Mouse (Mus musculus): Measurements from ENCODE around the gene Bag6. TPM values are rescaled to one million over a fixed set of nuclear protein-coding genes. Genes with fewer than 3 reads are reported as not detected.

Bag6 gene
- polyA plus RNA-seq, 1 experiment = 194 TPM

DNA sequence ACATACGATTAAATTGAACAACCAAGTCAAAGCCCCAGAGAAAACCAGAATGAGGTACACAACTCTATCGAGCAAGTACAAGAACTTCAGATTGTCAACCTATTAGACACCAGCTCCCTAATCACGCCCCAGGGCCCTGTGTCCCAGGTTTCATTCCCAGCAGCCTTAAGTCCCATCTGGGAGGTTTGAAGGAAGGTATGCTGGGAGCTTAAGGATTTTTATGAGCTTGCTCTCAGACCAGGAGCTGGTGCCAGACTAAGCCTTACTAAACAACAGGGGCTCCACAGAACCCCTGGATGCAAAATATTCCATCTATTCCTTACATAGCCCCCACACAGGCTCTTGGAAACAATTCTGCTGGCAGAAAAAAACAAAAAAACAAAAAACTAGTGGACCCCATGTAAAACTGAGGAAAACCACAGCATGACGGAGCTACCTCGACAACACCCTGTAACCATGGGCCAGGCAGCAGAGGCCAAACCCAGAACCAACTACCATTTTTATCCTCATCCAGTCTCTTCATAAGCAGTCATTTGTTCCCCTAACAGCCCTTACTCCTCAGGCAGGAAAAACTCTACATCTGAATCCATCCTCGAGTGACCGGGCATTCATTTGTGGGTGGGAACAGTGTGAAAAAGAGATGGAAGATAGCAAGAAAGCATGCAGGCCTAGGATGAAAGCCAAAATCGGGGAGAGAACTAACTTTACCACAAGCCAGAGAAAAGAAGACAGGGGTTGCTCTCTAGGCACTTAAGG is 28.5 kb downstream of the Bag6 start:
- Histone ChIP-seq H3K27ac (ENCODE audit: insufficient read depth, low read length) (no peak overlapping the region; the same call in 1 of the 2 replicates), H3K4me1 (ENCODE audit: control insufficient read depth, insufficient read depth, low read length) (peaks cover 6% of the 10 kb centered on the region), H3K4me3 (ENCODE audit: insufficient read depth, low read length) (peak overlapping the region; percentile 49)
- TF ChIP-seq CTCF (IDR thresholded peaks at IDR 0.05; ENCODE audit: extremely low read depth, insufficient read depth, low read length) (no peak), POLR2A (IDR thresholded peaks at IDR 0.05; ENCODE audit: extremely low read depth, insufficient read depth, low read length) (no peak)

DNA sequence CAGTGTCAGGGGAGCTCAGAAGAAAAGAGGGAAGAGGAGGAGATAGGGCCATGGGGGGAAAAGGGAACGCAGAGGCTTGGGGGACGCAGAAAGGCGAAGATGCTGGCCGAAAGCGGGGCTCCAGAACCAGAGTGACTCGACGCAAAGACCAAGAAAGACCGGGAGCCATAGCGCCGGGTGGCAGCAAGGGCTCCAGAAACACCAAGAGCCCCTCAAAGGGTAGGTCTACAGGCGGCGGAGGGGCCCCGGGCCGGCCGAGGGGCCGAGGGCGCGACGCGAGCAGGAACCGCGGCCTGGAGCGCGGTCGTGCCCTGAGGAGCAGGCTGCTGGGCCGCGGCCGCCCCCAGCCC is 29.2 kb downstream of the Bag6 start:
- H3K27ac ChIP-seq (ENCODE audit: insufficient read depth, low read length) = peak overlapping the region; percentile 96
- TF ChIP-seq CTCF (IDR thresholded peaks at IDR 0.05; ENCODE audit: extremely low read depth, insufficient read depth, low read length) (no peak), POLR2A (IDR thresholded peaks at IDR 0.05; ENCODE audit: extremely low read depth, insufficient read depth, low read length) (no peak)
- peak overlapping the region; percentile 49 for H3K4me3 ChIP-seq (ENCODE audit: insufficient read depth, low read length)
- H3K4me1 ChIP-seq (ENCODE audit: control insufficient read depth, insufficient read depth, low read length) = peaks cover 7% of the 10 kb centered on the region

DNA sequence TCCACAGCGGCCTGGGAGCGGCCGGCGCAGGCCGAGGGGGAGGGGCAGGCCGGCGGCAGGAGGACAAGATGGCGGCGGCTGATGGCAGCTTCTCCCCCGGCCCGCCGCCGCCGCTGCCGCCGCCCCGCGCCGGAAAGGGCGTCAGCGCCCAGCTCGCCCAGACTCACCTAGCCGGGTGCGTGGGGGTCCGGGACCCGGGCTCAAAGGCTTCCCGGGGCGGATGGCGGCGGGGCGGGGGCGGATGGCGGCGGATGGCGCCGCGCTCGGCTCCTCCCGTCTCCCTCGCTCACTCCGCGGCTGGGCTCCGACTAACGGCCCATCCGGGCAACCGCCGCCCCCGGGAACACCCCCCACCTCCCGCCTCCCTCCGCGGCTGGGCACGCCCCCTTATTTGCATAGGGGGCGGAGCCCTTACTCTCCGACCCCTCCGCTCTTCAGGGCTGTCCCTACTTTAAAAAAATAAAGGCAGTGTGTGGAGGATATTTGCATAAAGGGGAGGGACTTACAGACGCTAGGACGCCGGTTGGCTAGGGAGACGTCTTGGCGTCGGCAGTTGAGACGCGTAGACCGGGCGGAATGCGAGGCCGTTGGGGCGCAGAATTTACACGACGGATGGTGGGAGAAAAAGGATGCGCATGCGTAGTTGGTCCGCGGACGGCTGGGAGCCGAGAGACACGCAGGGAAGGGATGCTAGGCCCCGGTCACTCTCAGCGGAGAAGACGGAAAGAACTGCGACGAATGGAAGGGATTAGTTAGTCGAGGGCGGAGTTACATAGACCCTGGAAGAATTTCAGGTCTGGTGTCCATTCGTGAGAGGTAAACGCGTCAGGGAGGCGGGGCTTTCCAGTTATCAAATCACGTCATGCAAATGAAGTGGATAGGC is 29.8 kb downstream of the Bag6 start, which contains the start of gene Prrc2a:
Prrc2a (minus strand) TSS at position 330 of the 883 bp plus-strand sequence.
- Histone ChIP-seq H3K27ac (ENCODE audit: insufficient read depth, low read length) (peak within 1 kb of the TSS; percentile 96), H3K4me1 (ENCODE audit: control insufficient read depth, insufficient read depth, low read length) (peaks cover 7% of the 10 kb centered on the region), H3K4me3 (ENCODE audit: insufficient read depth, low read length) (peak within 1 kb of the TSS; percentile 49)
- TF ChIP-seq POLR2A (IDR thresholded peaks at IDR 0.05; ENCODE audit: extremely low read depth, insufficient read depth, low read length) = peak; percentile 96
- TF ChIP-seq CTCF (IDR thresholded peaks at IDR 0.05; ENCODE audit: extremely low read depth, insufficient read depth, low read length) = no peak

DNA sequence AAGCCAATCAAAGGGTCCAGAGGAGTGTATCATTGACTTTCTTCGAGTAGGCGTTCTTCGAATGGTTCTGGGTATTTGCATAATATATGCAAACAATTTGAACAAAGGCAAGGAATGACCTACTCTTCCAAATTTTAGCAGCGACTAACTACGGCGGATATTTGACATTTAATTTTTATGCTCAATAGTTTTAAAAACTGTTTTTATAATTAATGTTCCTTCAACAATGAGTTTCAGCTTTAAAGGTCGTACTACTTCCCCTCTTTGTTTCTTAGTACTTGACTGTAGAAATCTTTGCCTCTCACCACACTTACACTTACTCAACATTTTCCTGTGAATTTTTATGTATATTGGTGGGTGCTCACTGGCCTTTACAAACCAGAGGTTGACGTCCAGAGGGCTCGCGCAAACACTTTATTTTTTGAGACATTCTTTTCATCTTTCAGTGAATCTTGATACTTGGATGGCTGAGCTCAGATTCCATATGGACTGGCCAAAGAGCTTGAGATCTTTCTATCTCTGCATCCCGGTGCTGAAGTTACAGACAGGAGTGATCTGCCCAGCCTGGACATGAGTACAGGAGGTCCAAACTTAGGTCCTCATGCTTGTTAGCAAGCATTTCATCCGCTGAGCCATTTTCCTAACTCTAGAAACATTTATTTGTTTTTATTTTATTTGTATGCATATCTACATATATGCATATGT is 30.6 kb downstream of the Bag6 start:
- H3K4me1 ChIP-seq (ENCODE audit: control insufficient read depth, insufficient read depth, low read length) = peaks cover 7% of the 10 kb centered on the region
- TF ChIP-seq POLR2A (IDR thresholded peaks at IDR 0.05; ENCODE audit: extremely low read depth, insufficient read depth, low read length) (no peak), CTCF (IDR thresholded peaks at IDR 0.05; ENCODE audit: extremely low read depth, insufficient read depth, low read length) (no peak)
- peak overlapping the region; percentile 49 for H3K4me3 ChIP-seq (ENCODE audit: insufficient read depth, low read length)
- peak overlapping the region; percentile 93; the same call in 1 of the 2 replicates for H3K27ac ChIP-seq (ENCODE audit: insufficient read depth, low read length)

DNA sequence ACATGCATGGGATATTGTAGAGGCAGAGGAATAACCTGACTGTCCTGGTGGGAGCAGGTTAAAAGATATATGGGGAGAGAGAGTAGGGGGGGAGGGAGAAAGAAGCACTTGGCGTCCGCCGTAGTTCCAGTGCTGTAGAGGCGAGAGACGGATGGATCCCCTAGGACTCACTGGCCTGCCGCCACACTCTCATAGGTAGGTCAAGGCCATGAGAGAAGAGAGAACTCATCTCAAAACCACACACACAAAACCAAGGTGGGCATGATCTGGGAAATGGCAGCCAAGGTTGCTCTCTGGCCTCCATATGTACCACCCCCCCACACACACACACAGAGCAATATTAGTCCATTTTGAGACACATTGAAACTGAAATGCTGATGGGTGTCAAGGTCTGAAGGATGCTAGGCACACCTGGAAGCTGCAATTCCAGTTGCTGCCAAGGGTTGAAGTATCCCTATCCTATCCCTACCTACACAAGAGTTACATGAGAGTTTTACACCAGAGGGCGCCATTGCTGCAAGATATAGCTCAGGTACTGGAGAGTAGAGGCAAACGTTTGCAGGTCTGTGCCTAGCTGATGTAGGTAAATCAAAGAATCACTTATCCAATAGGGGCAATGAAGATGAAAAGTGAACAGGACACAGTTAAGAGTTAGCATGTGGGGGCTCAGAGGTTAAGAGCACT is 31.5 kb downstream of the Bag6 start:
- no peak overlapping the region for H3K4me3 ChIP-seq (ENCODE audit: insufficient read depth, low read length)
- H3K27ac ChIP-seq (ENCODE audit: insufficient read depth, low read length) = no peak overlapping the region
- peaks cover 7% of the 10 kb centered on the region for H3K4me1 ChIP-seq (ENCODE audit: control insufficient read depth, insufficient read depth, low read length)
- peak; percentile 62 for TF ChIP-seq CTCF (IDR thresholded peaks at IDR 0.05; ENCODE audit: extremely low read depth, insufficient read depth, low read length)
- TF ChIP-seq POLR2A (IDR thresholded peaks at IDR 0.05; ENCODE audit: extremely low read depth, insufficient read depth, low read length) = no peak

DNA sequence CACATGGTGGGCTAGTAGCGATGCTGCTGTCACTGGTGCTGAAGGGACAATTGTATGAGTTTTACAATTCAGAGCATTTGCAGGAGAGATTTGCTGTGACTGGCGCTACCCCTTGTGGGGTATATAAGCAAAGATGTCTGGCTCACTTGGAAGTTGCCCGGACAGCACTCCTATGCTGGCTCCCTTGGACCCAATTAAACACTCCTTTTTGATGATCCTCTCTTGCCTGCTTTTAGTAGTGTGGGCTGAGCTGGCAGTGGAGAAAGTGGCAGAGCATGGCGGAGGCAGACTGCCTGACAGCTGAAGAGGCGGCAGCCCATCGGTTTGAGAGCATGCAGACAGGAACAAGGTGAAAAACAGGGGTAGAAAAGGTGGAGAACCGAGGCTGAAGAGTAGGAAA is 32.8 kb downstream of the Bag6 start:
- no peak overlapping the region for H3K27ac ChIP-seq (ENCODE audit: insufficient read depth, low read length)
- no peak for TF ChIP-seq CTCF (IDR thresholded peaks at IDR 0.05; ENCODE audit: extremely low read depth, insufficient read depth, low read length)
- no peak for TF ChIP-seq POLR2A (IDR thresholded peaks at IDR 0.05; ENCODE audit: extremely low read depth, insufficient read depth, low read length)
- H3K4me3 ChIP-seq (ENCODE audit: insufficient read depth, low read length) = no peak overlapping the region
- H3K4me1 ChIP-seq (ENCODE audit: control insufficient read depth, insufficient read depth, low read length) = peaks cover 5% of the 10 kb centered on the region; the same call in 1 of the 2 replicates

DNA sequence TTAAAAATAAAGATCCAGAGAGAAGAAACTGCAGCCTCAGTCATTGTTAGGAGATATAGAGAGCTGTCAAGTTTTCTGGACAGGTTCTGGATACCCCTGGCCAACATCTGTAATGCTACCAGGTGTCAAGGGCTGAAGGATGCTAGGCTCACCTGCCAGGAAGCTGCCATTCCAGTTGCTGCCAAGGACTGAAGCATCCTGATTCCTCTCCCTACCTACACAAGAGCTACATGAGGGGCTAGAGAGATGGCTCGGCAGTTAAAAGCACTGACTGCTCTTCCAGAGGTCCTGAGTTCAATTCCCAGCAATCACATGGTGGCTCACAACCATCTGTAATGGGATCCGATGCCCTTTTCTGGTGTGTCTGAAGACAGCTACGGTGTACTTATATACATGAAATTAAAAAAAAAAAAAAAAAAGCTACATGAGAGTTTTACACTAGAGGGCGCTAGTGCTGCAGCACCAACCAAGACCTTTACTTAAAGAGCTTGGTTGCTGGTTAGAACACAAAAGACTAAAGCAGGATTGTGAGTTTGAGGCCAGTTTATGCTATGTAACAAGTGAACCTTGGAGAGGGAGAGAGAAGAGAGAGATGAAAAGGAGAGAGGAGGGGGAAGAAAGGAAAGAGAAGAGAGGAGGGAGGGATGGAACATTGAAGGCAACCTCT is 33.7 kb downstream of the Bag6 start:
- peak; percentile 46; the same call in 1 of the 2 replicates for TF ChIP-seq CTCF (IDR thresholded peaks at IDR 0.05; ENCODE audit: extremely low read depth, insufficient read depth, low read length)
- no peak for TF ChIP-seq POLR2A (IDR thresholded peaks at IDR 0.05; ENCODE audit: extremely low read depth, insufficient read depth, low read length)
- Histone ChIP-seq H3K27ac (ENCODE audit: insufficient read depth, low read length) (no peak overlapping the region), H3K4me1 (ENCODE audit: control insufficient read depth, insufficient read depth, low read length) (peaks cover 5% of the 10 kb centered on the region; the same call in 1 of the 2 replicates), H3K4me3 (ENCODE audit: insufficient read depth, low read length) (no peak overlapping the region)

DNA sequence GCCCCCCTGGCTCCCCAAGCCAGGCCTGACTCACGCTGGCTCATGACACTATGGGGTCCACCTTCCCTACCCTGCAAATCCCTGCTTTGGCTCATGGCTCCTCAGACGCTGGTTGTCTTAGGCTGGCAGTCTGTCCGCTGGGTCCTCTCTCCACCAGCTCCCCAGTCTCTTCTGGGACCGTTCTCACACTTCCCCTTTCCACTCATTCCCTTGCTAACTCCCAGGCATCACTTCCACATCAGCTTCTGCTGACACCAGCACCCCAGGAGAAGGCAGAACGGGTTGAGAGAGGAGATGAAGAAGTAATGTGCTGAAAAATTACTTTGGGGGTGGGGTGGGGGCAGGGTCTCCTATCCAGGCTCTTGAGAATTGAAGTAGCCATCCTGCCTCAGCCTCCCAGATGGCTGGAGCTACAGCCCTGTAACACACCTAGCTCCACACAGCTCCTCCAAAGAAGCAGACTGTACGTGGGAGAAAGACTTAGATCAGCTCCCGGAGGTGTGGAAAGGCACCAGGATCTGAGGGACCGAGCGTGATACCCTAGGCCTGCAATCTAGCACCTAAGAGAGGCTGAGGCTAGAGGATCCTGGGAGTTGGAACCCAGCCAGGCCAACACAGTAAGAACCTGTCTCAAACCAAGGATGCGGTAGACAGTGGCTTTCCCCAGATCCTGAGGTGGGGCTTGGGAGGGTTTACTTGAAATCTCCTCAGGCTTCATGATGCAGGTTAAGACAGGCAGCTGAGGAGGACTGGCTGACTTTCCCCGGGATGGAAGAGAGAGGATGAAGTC is 37.7 kb downstream of the Bag6 start:
- Histone ChIP-seq H3K4me1 (ENCODE audit: control insufficient read depth, insufficient read depth, low read length) (peaks cover 2% of the 10 kb centered on the region; the same call in 1 of the 2 replicates), H3K27ac (ENCODE audit: insufficient read depth, low read length) (peak overlapping the region; percentile 75), H3K4me3 (ENCODE audit: insufficient read depth, low read length) (no peak overlapping the region)
- TF ChIP-seq CTCF (IDR thresholded peaks at IDR 0.05; ENCODE audit: extremely low read depth, insufficient read depth, low read length) (no peak), POLR2A (IDR thresholded peaks at IDR 0.05; ENCODE audit: extremely low read depth, insufficient read depth, low read length) (no peak)

Data from cortical plate, adult 2 months (tissue).